Mouse (Mus musculus): ENCODE measurements around the gene Ankrd33. TPM values are rescaled to one million over a fixed set of nuclear protein-coding genes. Genes with fewer than 3 reads are reported as not detected.

The Ankrd33 gene
- polyA plus RNA-seq, 1 experiment from 2014 or later: not detected

DNA sequence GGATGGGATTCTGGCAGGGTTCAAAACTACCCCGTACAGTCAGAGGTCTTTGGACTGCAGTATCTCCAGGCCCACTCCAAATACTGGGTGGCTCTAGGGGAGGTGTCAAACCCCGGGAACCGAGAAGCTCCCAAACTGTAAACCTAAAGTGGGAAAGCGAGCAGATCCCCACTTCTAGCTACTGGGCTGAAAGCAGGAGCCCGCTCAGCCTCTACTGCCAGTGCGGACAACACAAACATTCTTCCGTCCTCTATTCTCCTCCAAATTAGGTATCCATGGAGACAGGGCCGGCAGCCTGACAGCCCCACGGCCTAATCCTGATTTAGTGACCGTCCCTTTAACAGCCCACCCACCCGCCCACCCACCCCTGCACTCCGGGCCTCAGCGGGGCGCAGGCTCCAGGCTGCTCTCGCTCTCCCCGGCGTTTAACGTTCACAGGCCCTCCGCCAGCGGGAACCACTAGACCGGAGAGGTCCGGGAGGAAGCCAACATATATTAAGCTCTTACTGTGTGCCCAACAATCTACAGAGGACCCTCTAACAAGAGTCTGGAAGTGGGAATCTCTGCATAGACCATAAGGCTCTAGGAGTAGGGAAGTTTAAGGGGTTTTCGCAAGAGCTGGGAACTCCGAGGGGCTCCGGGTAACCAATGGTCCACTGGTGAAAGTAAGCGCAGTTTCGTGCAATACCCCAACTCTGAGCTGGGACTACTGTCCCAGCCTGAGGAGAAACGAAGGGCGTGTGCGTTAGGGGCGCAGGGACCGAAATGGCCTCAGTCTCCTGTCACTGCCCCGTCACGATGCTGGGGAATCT, 38.3 kb upstream of the Ankrd33 start:
- WGBS (ENCODE audit: insufficient replicate concordance): 5% methylated on average over 34 of the region's 34 CpGs
- peak overlapping the region; percentile 70 for H3K9ac ChIP-seq (replicated peaks)
- H3K4me2 ChIP-seq (ENCODE audit: low read depth, low read length): peak overlapping the region; percentile 71
- no peaks in the 10 kb centered on the region for H3K9me3 ChIP-seq (ENCODE audit: low read length)
- H3K36me3 ChIP-seq (replicated peaks; ENCODE audit: insufficient read depth, low read length): no peaks in the 10 kb centered on the region
- no peak for DNase-seq
- TF ChIP-seq CTCF (IDR thresholded peaks at IDR 0.05; ENCODE audit: low read depth): no peak
- TF ChIP-seq EP300 (IDR thresholded peaks at IDR 0.05; ENCODE audit: low read depth): no peak
- H3K4me3 ChIP-seq (ENCODE audit: low read depth, low read length): peak overlapping the region; percentile 61
- ATAC-seq: no peak
- 0 out of 2 replicates have a peak, but pooled peaks cover 3% of the 10 kb centered on the region for H3K4me1 ChIP-seq (ENCODE audit: insufficient read depth)
- H3K27me3 ChIP-seq (ENCODE audit: insufficient read depth, low read length): peaks cover 14% of the 10 kb centered on the region
- 0 out of 2 replicates have a peak overlapping the region, but pooled peaks have one; percentile 88 for H3K27ac ChIP-seq (ENCODE audit: low read depth)

DNA sequence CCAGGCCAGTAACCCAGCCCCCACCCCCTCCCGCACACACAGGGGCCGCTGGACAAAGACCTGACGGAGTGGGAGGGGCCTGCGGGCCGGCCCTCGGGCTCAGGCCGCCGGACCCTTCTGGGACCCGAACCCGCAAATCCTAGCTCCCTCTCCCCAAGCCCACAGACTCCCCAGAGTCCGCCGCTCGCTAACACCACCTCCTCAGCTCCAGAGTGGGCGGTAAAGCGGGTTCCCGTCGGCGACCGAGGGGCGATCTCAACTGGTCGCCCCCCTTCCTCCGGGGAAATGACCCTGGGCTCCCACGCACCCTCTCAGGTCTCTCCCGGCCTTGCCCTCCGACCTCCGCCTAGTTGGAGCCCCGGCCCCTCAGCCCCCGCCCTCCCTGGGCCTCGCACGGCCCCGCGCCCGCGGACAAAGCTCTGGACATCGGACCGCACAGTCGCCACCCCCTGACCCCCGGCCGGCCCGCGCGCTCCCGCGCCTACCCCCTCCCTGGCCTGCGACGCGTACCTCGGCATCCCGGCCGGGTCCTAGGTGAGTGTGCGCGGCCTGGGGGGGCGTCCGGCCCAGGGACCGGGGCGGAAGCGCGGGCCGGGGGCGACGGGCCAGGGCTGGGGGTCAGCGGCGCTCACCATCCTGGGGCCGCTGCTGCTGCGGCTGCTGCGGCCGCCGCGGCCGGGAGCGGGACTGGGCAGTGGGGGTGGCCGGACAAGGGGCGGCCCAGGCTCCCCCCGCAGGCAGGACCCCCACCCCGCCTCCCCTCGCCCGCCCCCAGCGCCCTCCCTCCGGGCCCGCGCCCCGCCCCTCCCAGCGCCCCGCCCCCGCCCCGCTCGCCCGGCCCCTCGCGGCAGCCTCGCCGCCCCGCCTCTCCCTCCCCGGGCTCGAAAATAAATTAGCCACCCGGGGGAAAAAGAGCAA, 37.5 kb upstream of the Ankrd33 start, which contains the start of gene Fignl2:
Gene Fignl2 (minus strand): TSS at position 755 of the 918 bp plus-strand sequence.
- no peaks in the 10 kb centered on the region for H3K4me1 ChIP-seq (ENCODE audit: insufficient read depth)
- H3K27ac ChIP-seq (ENCODE audit: low read depth): peak within 1 kb of the TSS; percentile 88
- ATAC-seq (peak; percentile 68), DNase-seq (peak; percentile 51)
- H3K9me3 ChIP-seq (ENCODE audit: low read length): no peaks in the 10 kb centered on the region
- WGBS (ENCODE audit: insufficient replicate concordance): 1% methylated on average over 60 of the region's 96 CpGs
- H3K4me2 ChIP-seq (ENCODE audit: low read depth, low read length): peak within 1 kb of the TSS; percentile 71
- peak within 1 kb of the TSS; percentile 70 for H3K9ac ChIP-seq (replicated peaks)
- H3K36me3 ChIP-seq (replicated peaks; ENCODE audit: insufficient read depth, low read length): no peaks in the 10 kb centered on the region
- peak within 1 kb of the TSS; percentile 61 for H3K4me3 ChIP-seq (ENCODE audit: low read depth, low read length)
- TF ChIP-seq EP300 (IDR thresholded peaks at IDR 0.05; ENCODE audit: low read depth): no peak
- no peak for TF ChIP-seq CTCF (IDR thresholded peaks at IDR 0.05; ENCODE audit: low read depth)
- peaks cover 14% of the 10 kb centered on the region for H3K27me3 ChIP-seq (ENCODE audit: insufficient read depth, low read length)

- H3K36me3 ChIP-seq (replicated peaks; ENCODE audit: insufficient read depth, low read length): no peaks in the 10 kb centered on the region
- H3K9ac ChIP-seq (replicated peaks): peak overlapping the region; percentile 70; the same call in 1 of the 2 replicates
- H3K4me2 ChIP-seq (ENCODE audit: low read depth, low read length): peak overlapping the region; percentile 71
- TF ChIP-seq EP300 (IDR thresholded peaks at IDR 0.05; ENCODE audit: low read depth) (no peak), CTCF (IDR thresholded peaks at IDR 0.05; ENCODE audit: low read depth) (peak; percentile 61)
- no peaks in the 10 kb centered on the region for H3K4me1 ChIP-seq (ENCODE audit: insufficient read depth)
- peak overlapping the region; percentile 61 for H3K4me3 ChIP-seq (ENCODE audit: low read depth, low read length)
- no peaks in the 10 kb centered on the region for H3K9me3 ChIP-seq (ENCODE audit: low read length)
- peaks cover 14% of the 10 kb centered on the region for H3K27me3 ChIP-seq (ENCODE audit: insufficient read depth, low read length)
- peak overlapping the region; percentile 88 for H3K27ac ChIP-seq (ENCODE audit: low read depth)
- WGBS (ENCODE audit: insufficient replicate concordance): 7% methylated on average over 23 of the region's 30 CpGs
- ATAC-seq (peak; percentile 92), DNase-seq (peak; percentile 85)
Measured at GRCm38 (mm10) chr15:101078731-101079156, 36.8 kb upstream of the Ankrd33 start.

- Histone ChIP-seq H3K4me2 (ENCODE audit: low read depth, low read length) (no peak overlapping the region), H3K27me3 (ENCODE audit: insufficient read depth, low read length) (peaks cover 14% of the 10 kb centered on the region), H3K9ac (replicated peaks) (no peak overlapping the region), H3K27ac (ENCODE audit: low read depth) (no peak overlapping the region), H3K4me1 (ENCODE audit: insufficient read depth) (no peaks in the 10 kb centered on the region), H3K9me3 (ENCODE audit: low read length) (no peaks in the 10 kb centered on the region), H3K4me3 (ENCODE audit: low read depth, low read length) (no peak overlapping the region), H3K36me3 (replicated peaks; ENCODE audit: insufficient read depth, low read length) (no peaks in the 10 kb centered on the region)
- ATAC-seq (no peak), DNase-seq (no peak)
- 84% methylated on average over 9 of the region's 9 CpGs for WGBS (ENCODE audit: insufficient replicate concordance)
- TF ChIP-seq CTCF (IDR thresholded peaks at IDR 0.05; ENCODE audit: low read depth) (no peak), EP300 (IDR thresholded peaks at IDR 0.05; ENCODE audit: low read depth) (no peak)
Measured at GRCm38 (mm10) chr15:101080031-101080520, 35.5 kb upstream of the Ankrd33 start.

GRCm38 (mm10) chr15:101081035-101081548, 34.5 kb upstream of the Ankrd33 start:
- Histone ChIP-seq H3K4me3 (ENCODE audit: low read depth, low read length) (no peak overlapping the region), H3K9ac (replicated peaks) (no peak overlapping the region), H3K36me3 (replicated peaks; ENCODE audit: insufficient read depth, low read length) (no peaks in the 10 kb centered on the region), H3K27ac (ENCODE audit: low read depth) (no peak overlapping the region), H3K9me3 (ENCODE audit: low read length) (no peaks in the 10 kb centered on the region), H3K4me1 (ENCODE audit: insufficient read depth) (no peaks in the 10 kb centered on the region), H3K4me2 (ENCODE audit: low read depth, low read length) (no peak overlapping the region), H3K27me3 (ENCODE audit: insufficient read depth, low read length) (peaks cover 14% of the 10 kb centered on the region)
- WGBS (ENCODE audit: insufficient replicate concordance): 59% methylated on average over 7 of the region's 7 CpGs
- ATAC-seq (no peak), DNase-seq (no peak)
- TF ChIP-seq EP300 (IDR thresholded peaks at IDR 0.05; ENCODE audit: low read depth) (no peak), CTCF (IDR thresholded peaks at IDR 0.05; ENCODE audit: low read depth) (no peak)

Data from liver, postnatal 0 days (tissue).